Mouse (Mus musculus): Measurements from ENCODE around the gene Ush2a. TPM values are rescaled to one million over a fixed set of nuclear protein-coding genes. Genes with fewer than 3 reads are reported as not detected.

Gene Ush2a
- total RNA-seq, 4 experiments from 2014 or later = 0.09 TPM; not detected in 3

DNA sequence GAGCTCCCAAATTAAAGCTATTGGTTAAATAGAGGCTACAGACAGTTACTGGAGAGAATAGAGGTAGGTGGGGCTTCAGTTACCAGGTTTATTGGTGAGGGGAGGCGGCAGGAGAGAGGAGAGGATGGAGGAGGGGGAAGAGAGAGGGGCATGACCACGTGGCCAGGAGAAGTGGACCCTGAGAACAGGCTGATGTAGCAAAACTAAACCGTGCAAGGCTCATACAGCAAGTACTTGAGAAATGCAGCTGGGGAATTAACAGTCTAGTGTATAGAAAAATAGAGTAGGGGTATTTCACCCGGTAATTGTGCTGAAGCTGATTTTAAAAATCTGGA is 751.7 kb downstream of the Ush2a start:
- no peak for DNase-seq

Data from adrenal gland, adult 8-10 months (tissue).